Mouse (Mus musculus): ENCODE data around the gene Rsbn1l.

Rsbn1l gene

GRCm38 (mm10) chr5:20905437-20905836 lies 50.8 kb downstream of the Rsbn1l start:
- DNase-seq (ENCODE audit: low read depth, low spot score), result no peak

- DNase-seq (ENCODE audit: low read depth, low spot score), result no peak
These were observed 51.6 kb downstream of the Rsbn1l start for GRCm38 (mm10) chr5:20904647-20905046.

GRCm38 (mm10) chr5:20897446-20898167 lies 58.6 kb downstream of the Rsbn1l start:
- DNase-seq (ENCODE audit: low read depth, low spot score), result no peak

- DNase-seq (ENCODE audit: low read depth, low spot score), result no peak
These were observed 72.1 kb downstream of the Rsbn1l start for GRCm38 (mm10) chr5:20884036-20884620.

- DNase-seq (ENCODE audit: low read depth, low spot score), result peak; percentile 99
These were observed 74.0 kb downstream of the Rsbn1l start, which contains the start of the genes Phtf2 and Tmem60 for GRCm38 (mm10) chr5:20881915-20882800. Gene Phtf2 (minus strand): TSS chr5:20882124. Gene Tmem60 (plus strand): TSS chr5:20882191.

- DNase-seq (ENCODE audit: low read depth, low spot score), result peak; percentile 67
These were observed 75.1 kb downstream of the Rsbn1l start for GRCm38 (mm10) chr5:20880797-20881775.

- DNase-seq (ENCODE audit: low read depth, low spot score), result no peak
These were observed 75.8 kb downstream of the Rsbn1l start for GRCm38 (mm10) chr5:20880386-20880785.

GRCm38 (mm10) chr5:20876934-20877426 lies 79.2 kb downstream of the Rsbn1l start:
- no peak for DNase-seq (ENCODE audit: low read depth, low spot score)

GRCm38 (mm10) chr5:20873146-20873545 lies 83.1 kb downstream of the Rsbn1l start:
- no peak for DNase-seq (ENCODE audit: low read depth, low spot score)

GRCm38 (mm10) chr5:20865193-20865755 lies 90.9 kb downstream of the Rsbn1l start:
- no peak for DNase-seq (ENCODE audit: low read depth, low spot score)

- no peak for DNase-seq (ENCODE audit: low read depth, low spot score)
These were observed 91.8 kb downstream of the Rsbn1l start for GRCm38 (mm10) chr5:20864216-20864969.

GRCm38 (mm10) chr5:20861901-20862300 lies 94.3 kb downstream of the Rsbn1l start:
- no peak for DNase-seq (ENCODE audit: low read depth, low spot score)

- DNase-seq (ENCODE audit: low read depth, low spot score), result no peak
These were observed 95.6 kb downstream of the Rsbn1l start for GRCm38 (mm10) chr5:20860565-20860964.

- no peak for DNase-seq (ENCODE audit: low read depth, low spot score)
These were observed 97.8 kb downstream of the Rsbn1l start for GRCm38 (mm10) chr5:20858404-20858803.

GRCm38 (mm10) chr5:20855066-20855465 lies 101.1 kb downstream of the Rsbn1l start:
- no peak for DNase-seq (ENCODE audit: low read depth, low spot score)

GRCm38 (mm10) chr5:20847010-20847409 lies 109.2 kb downstream of the Rsbn1l start:
- no peak for DNase-seq (ENCODE audit: low read depth, low spot score)

- no peak for DNase-seq (ENCODE audit: low read depth, low spot score)
These were observed 112.4 kb downstream of the Rsbn1l start for GRCm38 (mm10) chr5:20843816-20844215.

- DNase-seq (ENCODE audit: low read depth, low spot score), result no peak
These were observed 112.8 kb downstream of the Rsbn1l start for GRCm38 (mm10) chr5:20843405-20843804.
